Comparison of ENCODE assay signal across 18 mouse cellular contexts in genomic region chr2:165283644-165284043, GRCm38 (mm10). TPM values are rescaled to one million over a fixed set of nuclear protein-coding genes. Genes with fewer than 3 reads are reported as not detected.
DNase-seq lines count a peak whose midpoint lies in the region; ATAC-seq lines count a peak whose summit lies in the region.
"Had no signal": no experiment of that assay in that cellular context is flagged by ENCODE, and none has a peak within 500 bp of the region (broad histone marks: within the 10 kb centered on the region; RNA-seq: fewer than 3 reads in every experiment).

No protein-coding gene starts in this region.

- no peaks in the 10 kb centered on the region for H3K9me3 ChIP-seq in intestine, embryonic 16.5 days (ENCODE audit: control insufficient read depth, low read length)
- H3K9me3 ChIP-seq in intestine, embryonic 15.5 days: no peaks in the 10 kb centered on the region
- H3K9me3 ChIP-seq in kidney, embryonic 14.5 days (ENCODE audit: control insufficient read depth, low read length): no peaks in the 10 kb centered on the region
- H3K9me3 ChIP-seq: embryonic facial prominence, embryonic 12.5 days; forebrain, embryonic 15.5 days; heart, embryonic 10.5 days; hindbrain, embryonic 12.5 days had no signal

- H3K36me3 ChIP-seq in intestine, embryonic 16.5 days (ENCODE audit: control insufficient read depth, insufficient read depth, low read length): peaks cover 10% of the 10 kb centered on the region
- peaks cover 13% of the 10 kb centered on the region; the same call in 1 of the 2 replicates for H3K36me3 ChIP-seq in intestine, embryonic 15.5 days
- H3K36me3 ChIP-seq in kidney, embryonic 14.5 days (ENCODE audit: control insufficient read depth, insufficient read depth, low read length): peaks cover 18% of the 10 kb centered on the region
- H3K36me3 ChIP-seq: forebrain, embryonic 15.5 days had no signal

- 82% methylated on average over 3 of the region's 3 CpGs for WGBS in intestine, embryonic 16.5 days
- WGBS in intestine, embryonic 15.5 days: 74% methylated on average over 3 of the region's 3 CpGs
- WGBS in kidney, embryonic 14.5 days: 90% methylated on average over 3 of the region's 3 CpGs

- H3K27me3 ChIP-seq in intestine, embryonic 16.5 days (replicated peaks; ENCODE audit: control insufficient read depth, insufficient read depth, low read length): no peaks in the 10 kb centered on the region
- no peaks in the 10 kb centered on the region for H3K27me3 ChIP-seq in intestine, embryonic 15.5 days (replicated peaks)
- no peaks in the 10 kb centered on the region for H3K27me3 ChIP-seq in kidney, embryonic 14.5 days (ENCODE audit: control insufficient read depth, insufficient read depth, low read length)
- H3K27me3 ChIP-seq: embryonic facial prominence, embryonic 12.5 days; forebrain, embryonic 15.5 days; hindbrain, embryonic 12.5 days had no signal

- H3K9ac ChIP-seq in intestine, embryonic 16.5 days (ENCODE audit: low read depth, low read length): peak overlapping the region; percentile 15; the same call in 1 of the 2 replicates
- no peak overlapping the region for H3K9ac ChIP-seq in intestine, embryonic 15.5 days
- no peak overlapping the region for H3K9ac ChIP-seq in kidney, embryonic 14.5 days (ENCODE audit: low read depth, low read length)
- H3K9ac ChIP-seq: embryonic facial prominence, embryonic 12.5 days; forebrain, embryonic 15.5 days; hindbrain, embryonic 12.5 days had no signal

- DNase-seq in kidney, postnatal 25 days: peak; percentile 26 to 65
- DNase-seq in adrenal gland, postnatal 10 days: peak; percentile 40
- peak; percentile 60 for DNase-seq in adrenal gland, postnatal 14 days
- no peak for DNase-seq in heart, adult 9 months (ENCODE audit: low spot score in 2 of 2)
- DNase-seq in neural tube, embryonic 10.5 days (ENCODE audit: extremely low spot score, low spot score): no peak
- DNase-seq: cerebellum, adult 8-10 months; gastrocnemius, postnatal 36 days; heart, adult 11 months; heart, postnatal 10 days; heart, postnatal 4 days had no signal

- H3K27ac ChIP-seq in intestine, embryonic 16.5 days (ENCODE audit: low read length): peak overlapping the region; percentile 74
- H3K27ac ChIP-seq in intestine, embryonic 15.5 days: no peak overlapping the region
- no peak overlapping the region for H3K27ac ChIP-seq in kidney, embryonic 14.5 days (ENCODE audit: low read depth, low read length)
- H3K27ac ChIP-seq: embryonic facial prominence, embryonic 12.5 days; forebrain, embryonic 15.5 days; heart, embryonic 10.5 days; hindbrain, embryonic 12.5 days had no signal

- H3K4me1 ChIP-seq in intestine, embryonic 16.5 days (ENCODE audit: control insufficient read depth, insufficient read depth, low read length): peaks cover 33% of the 10 kb centered on the region
- H3K4me1 ChIP-seq in intestine, embryonic 15.5 days (replicated peaks): peaks cover 26% of the 10 kb centered on the region
- H3K4me1 ChIP-seq in kidney, embryonic 14.5 days (ENCODE audit: control insufficient read depth, insufficient read depth, low read length): peaks cover 16% of the 10 kb centered on the region

- 0 out of 2 replicates have a peak overlapping the region, but pooled peaks have one; percentile 16 for H3K4me2 ChIP-seq in intestine, embryonic 16.5 days (ENCODE audit: low read depth, low read length)
- no peak overlapping the region for H3K4me2 ChIP-seq in intestine, embryonic 15.5 days (replicated peaks)
- H3K4me2 ChIP-seq in kidney, embryonic 14.5 days (replicated peaks; ENCODE audit: low read depth, low read length): no peak overlapping the region
- H3K4me2 ChIP-seq: embryonic facial prominence, embryonic 12.5 days; forebrain, embryonic 15.5 days; hindbrain, embryonic 12.5 days had no signal

- H3K4me3 ChIP-seq in intestine, embryonic 16.5 days (ENCODE audit: low read length): no peak overlapping the region
- H3K4me3 ChIP-seq in intestine, embryonic 15.5 days (replicated peaks): no peak overlapping the region
- H3K4me3 ChIP-seq in kidney, embryonic 14.5 days (ENCODE audit: low read length): no peak overlapping the region
- H3K4me3 ChIP-seq: embryonic facial prominence, embryonic 12.5 days; forebrain, embryonic 15.5 days; heart, embryonic 10.5 days; hindbrain, embryonic 12.5 days had no signal

- 0 out of 2 replicates have a peak, but pooled peaks have one; percentile 7 for ATAC-seq in intestine, embryonic 16.5 days
- ATAC-seq in intestine, embryonic 15.5 days: no peak
- no peak for ATAC-seq in kidney, embryonic 14.5 days (ENCODE audit: low FRiP score, low TSS enrichment)
- ATAC-seq: forebrain, embryonic 15.5 days; hindbrain, embryonic 16.5 days had no signal

RNA-seq across cellular contexts. Expression of gene Slc35c2, which starts 4.0 kb away (rescaled TPM):
- polyA plus RNA-seq in intestine, embryonic 16.5 days (2015; fragmentation: Nextera tagmentation; extraction: Ambion mirVana): 135 and 154 TPM in 2 replicates
- 83.6 and 98.3 TPM in 2 replicates for polyA plus RNA-seq in intestine, embryonic 15.5 days (2015; fragmentation: Nextera tagmentation; extraction: Ambion mirVana)
- 35.4 and 54.1 TPM in 2 replicates for polyA plus RNA-seq in kidney, embryonic 14.5 days (2014; fragmentation: Nextera tagmentation; extraction: Ambion mirVana)
- 10 to 100 TPM; 33.0 to 34.1 TPM for total RNA-seq in adrenal gland, postnatal 10 days (2021)
- 32.8 and 36.4 TPM in 2 replicates for total RNA-seq in adrenal gland, postnatal 14 days (2021)

RNA-seq across cellular contexts. Expression of gene Elmo2, which starts 42.6 kb away (rescaled TPM):
- polyA plus RNA-seq in intestine, embryonic 16.5 days (2015; fragmentation: Nextera tagmentation; extraction: Ambion mirVana): 63.5 and 67.2 TPM in 2 replicates
- polyA plus RNA-seq in intestine, embryonic 15.5 days (2015; fragmentation: Nextera tagmentation; extraction: Ambion mirVana): 58.1 and 63.0 TPM in 2 replicates
- polyA plus RNA-seq in kidney, embryonic 14.5 days (2014; fragmentation: Nextera tagmentation; extraction: Ambion mirVana): 56.9 and 84.1 TPM in 2 replicates
- 10 to 100 TPM; 27.0 to 34.7 TPM for total RNA-seq in adrenal gland, postnatal 10 days (2021)
- total RNA-seq in adrenal gland, postnatal 14 days (2021): 26.2 and 27.8 TPM in 2 replicates

RNA-seq across cellular contexts. Expression of gene Cdh22, which starts 49.0 kb away (rescaled TPM):
- 0.40 and 0.50 TPM in 2 replicates for polyA plus RNA-seq in intestine, embryonic 16.5 days (2015; fragmentation: Nextera tagmentation; extraction: Ambion mirVana)
- 0.62 and 0.68 TPM in 2 replicates for polyA plus RNA-seq in intestine, embryonic 15.5 days (2015; fragmentation: Nextera tagmentation; extraction: Ambion mirVana)
- polyA plus RNA-seq in kidney, embryonic 14.5 days (2014; fragmentation: Nextera tagmentation; extraction: Ambion mirVana): 0.74 and 1.2 TPM in 2 replicates
- total RNA-seq in adrenal gland, postnatal 10 days (2021): 1 to 10 TPM; 1.1 to 1.2 TPM
- total RNA-seq in adrenal gland, postnatal 14 days (2021): 1.3 and 1.6 TPM in 2 replicates

Comparison
In these comparisons a context has a peak if more than half of its experiments do, and no peak if none do; other contexts are left out.
1. DNase-seq: peak in kidney, postnatal 25 days (2 of 2), adrenal gland, postnatal 10 days (single experiment) and adrenal gland, postnatal 14 days (single experiment); none in heart, adult 9 months (0 of 2) and neural tube, embryonic 10.5 days (single experiment).